Mouse (Mus musculus) CH12.LX (cell line): ENCODE results near the gene B3gntl1. TPM values are rescaled to one million over a fixed set of nuclear protein-coding genes. Genes with fewer than 3 reads are reported as not detected.

Experiments used
- DNase-seq: peaks from one replicate; pipeline ENCODE4 v3.0.0-alpha.2; 2013; ENCODE audit errors: extremely low read depth
- H3K27ac ChIP-seq: 2 replicates; pipeline ENCODE4 v1.5.1; 2012; ENCODE audit warnings: low read depth, mild to moderate bottlenecking, control low read depth, moderate library complexity; ENCODE audit not compliant: insufficient read depth
- H3K27me3 ChIP-seq: replicated peaks from 2 replicates; pipeline ENCODE3; 2012; ENCODE audit warnings: inconsistent platforms
- H3K36me3 ChIP-seq, 2 experiments: replicated peaks in 1 of 2; 2 replicates each; pipeline versions ENCODE3 to v1.6.1; 2012; ENCODE audit warnings: inconsistent platforms in 1 of 2, low read length in 1 of 2, mild to moderate bottlenecking in 1 of 2, mixed read lengths in 1 of 2, moderate library complexity in 1 of 2; ENCODE audit not compliant: control insufficient read depth in 1 of 2, insufficient read depth in 1 of 2
- H3K4me1 ChIP-seq, 2 experiments: 2 replicates each; pipeline ENCODE4 v1.6.1; 2012; ENCODE audit warnings: inconsistent platforms in 1 of 2, moderate library complexity in 1 of 2; ENCODE audit not compliant: insufficient read depth in 2 of 2, control insufficient read depth in 1 of 2
- H3K4me2 ChIP-seq: 2 replicates; pipeline ENCODE4 v1.6.1; 2012; ENCODE audit warnings: low read depth, mild to moderate bottlenecking, control low read depth; ENCODE audit not compliant: poor library complexity, insufficient read depth, severe bottlenecking
- H3K4me3 ChIP-seq, 3 experiments: fragments of 150-350 bp in 1 of 3; sonication (generic) in 1 of 3; replicated peaks in 1 of 3; 2 replicates each; pipeline versions ENCODE3 to v1.5.1; 2011 to 2012; ENCODE audit warnings: low read depth in 2 of 3, low read length in 2 of 3, mild to moderate bottlenecking in 2 of 3, moderate library complexity in 2 of 3, control low read depth in 1 of 3, improper control_type of control experiment in 1 of 3, inconsistent platforms in 1 of 3, mixed read lengths in 1 of 3; ENCODE audit not compliant: poor library complexity in 1 of 3
- H3K79me2 ChIP-seq: replicated peaks from 2 replicates; pipeline ENCODE4 v1.6.1; 2012; ENCODE audit warnings: mild to moderate bottlenecking, moderate library complexity; ENCODE audit not compliant: control insufficient read depth, poor library complexity, insufficient read depth, severe bottlenecking; ENCODE audit errors: extremely low read depth
- H3K9ac ChIP-seq: 2 replicates; pipeline ENCODE4 v1.6.1; 2012; ENCODE audit warnings: low read depth, mild to moderate bottlenecking, control low read depth, moderate library complexity; ENCODE audit not compliant: insufficient read depth
- H3K9me3 ChIP-seq: replicated peaks from 2 replicates; pipeline ENCODE3; 2012; ENCODE audit warnings: low read length, inconsistent platforms, mixed read lengths
- CHD2 ChIP-seq: IDR thresholded peaks from 2 replicates; pipeline ENCODE4 v1.6.1; 2011; ENCODE audit warnings: low read length, improper control_type of control experiment
- CTCF ChIP-seq, 2 experiments: IDR thresholded peaks in 1 of 2; conservative IDR thresholded peaks in 1 of 2; 2 replicates each; pipeline ENCODE4 v1.5.1; 2011 to 2012; ENCODE audit warnings: low read depth in 2 of 2, low read length in 2 of 2, improper control_type of control experiment in 1 of 2, inconsistent platforms in 1 of 2, mild to moderate bottlenecking in 1 of 2, moderate library complexity in 1 of 2
- ELF1 ChIP-seq: IDR thresholded peaks from 2 replicates; pipeline ENCODE4 v1.6.1; 2014; ENCODE audit warnings: low read depth, mild to moderate bottlenecking, inconsistent platforms, low read length, improper control_type of control experiment
- EP300 ChIP-seq: IDR thresholded peaks from 2 replicates; pipeline ENCODE4 v1.6.1; 2011; ENCODE audit warnings: low read length, improper control_type of control experiment
- JUN ChIP-seq: IDR thresholded peaks from 2 replicates; pipeline ENCODE4 v1.6.1; 2011; ENCODE audit warnings: low read depth, mild to moderate bottlenecking, low read length, improper control_type of control experiment, moderate library complexity; ENCODE audit not compliant: insufficient read depth
- KAT2A ChIP-seq: IDR thresholded peaks from 2 replicates; pipeline ENCODE4 v1.6.1; 2012; ENCODE audit warnings: low read length, improper control_type of control experiment, inconsistent platforms; ENCODE audit not compliant: insufficient replicate concordance
- MAFK ChIP-seq: IDR thresholded peaks from 2 replicates; pipeline ENCODE4 v1.6.1; 2011; ENCODE audit warnings: low read length, improper control_type of control experiment; ENCODE audit not compliant: insufficient replicate concordance
- MAX ChIP-seq: IDR thresholded peaks from 2 replicates; pipeline ENCODE4 v1.6.1; 2011; ENCODE audit warnings: low read length, improper control_type of control experiment
- MEF2A ChIP-seq: IDR thresholded peaks from 2 replicates; pipeline ENCODE4 v1.6.1; 2014; ENCODE audit warnings: low read depth, mild to moderate bottlenecking, inconsistent platforms, low read length, improper control_type of control experiment, borderline replicate concordance
- MXI1 ChIP-seq: IDR thresholded peaks from 2 replicates; pipeline ENCODE4 v1.6.1; 2011; ENCODE audit warnings: mild to moderate bottlenecking, low read depth, low read length, improper control_type of control experiment
- NELFE ChIP-seq: IDR thresholded peaks from 2 replicates; pipeline ENCODE4 v1.6.1; 2011; ENCODE audit warnings: low read depth, low read length, improper control_type of control experiment
- NRF1 ChIP-seq: IDR thresholded peaks from 2 replicates; pipeline ENCODE4 v1.6.1; 2014; ENCODE audit warnings: low read depth, mild to moderate bottlenecking, inconsistent platforms, low read length, improper control_type of control experiment, moderate library complexity
- POLR2A ChIP-seq: IDR thresholded peaks from 2 replicates; pipeline ENCODE4 v1.6.1; 2011; ENCODE audit warnings: low read depth, mild to moderate bottlenecking, improper control_type of control experiment, low read length
- POLR2AphosphoS2 ChIP-seq: IDR thresholded peaks from 2 replicates; pipeline ENCODE4 v1.6.1; 2011; ENCODE audit warnings: low read depth, low read length, improper control_type of control experiment
- RCOR1 ChIP-seq: conservative IDR thresholded peaks from 2 replicates; pipeline ENCODE4 v1.6.1; 2012; ENCODE audit warnings: low read depth, mild to moderate bottlenecking, inconsistent platforms, low read length, improper control_type of control experiment
- SIN3A ChIP-seq: IDR thresholded peaks from 2 replicates; pipeline ENCODE4 v1.6.1; 2012; ENCODE audit warnings: low read length, improper control_type of control experiment, inconsistent platforms
- SMC3 ChIP-seq: IDR thresholded peaks from 2 replicates; pipeline ENCODE4 v1.6.1; 2011; ENCODE audit warnings: low read depth, low read length, improper control_type of control experiment
- TCF12 ChIP-seq: IDR thresholded peaks from 2 replicates; pipeline ENCODE4 v1.6.1; 2014; ENCODE audit warnings: low read depth, mild to moderate bottlenecking, inconsistent platforms, low read length, improper control_type of control experiment
- USF2 ChIP-seq: conservative IDR thresholded peaks from 2 replicates; pipeline ENCODE4 v1.6.1; 2011; ENCODE audit warnings: low read depth, low read length, improper control_type of control experiment
- ZMIZ1 ChIP-seq: IDR thresholded peaks from 2 replicates; pipeline ENCODE4 v1.6.1; 2012; ENCODE audit warnings: low read depth, mild to moderate bottlenecking, inconsistent platforms, low read length, improper control_type of control experiment
- dilution Hi-C: fragments of 300-500 bp; cut with MboI; formaldehyde crosslinking; loops from 2 replicates; pipeline ENCODE4 v1.14.3; 2020; ENCODE audit warnings: low sequenced_read_pairs; ENCODE audit not compliant: extremely low pct_unique_long_range_greater_than_20kb, extremely low pct_ligation_motif_present
- in situ Hi-C: fragments of 300-500 bp; cut with MboI; formaldehyde crosslinking; loops from 3 replicates; pipeline ENCODE4 v1.14.3; 2019; ENCODE audit warnings: low sequenced_read_pairs, low pct_ligation_motif_present, low pct_unique_long_range_greater_than_20kb, mixed read lengths
- polyA plus RNA-seq: library from polyadenylated mRNA; unstranded; fragments of >175 nt; gene quantifications from 2 replicates; pipeline ENCODE4 v1.2.1, GENCODE M21; 2012; ENCODE audit warnings: low read depth; ENCODE audit not compliant: insufficient read length
- total RNA-seq, 2 experiments: library from RNA; depleted of rRNA; stranded (reverse); fragments of 300-350 nt in 1 of 2; fragments of >200 nt in 1 of 2; gene quantifications; 2 replicates each; pipeline ENCODE4 v1.2.3; 2012 to 2014

Gene B3gntl1
- total and polyA plus RNA-seq, 3 experiments, result 7.3 to 10.3 (median 8.7) TPM

DNA sequence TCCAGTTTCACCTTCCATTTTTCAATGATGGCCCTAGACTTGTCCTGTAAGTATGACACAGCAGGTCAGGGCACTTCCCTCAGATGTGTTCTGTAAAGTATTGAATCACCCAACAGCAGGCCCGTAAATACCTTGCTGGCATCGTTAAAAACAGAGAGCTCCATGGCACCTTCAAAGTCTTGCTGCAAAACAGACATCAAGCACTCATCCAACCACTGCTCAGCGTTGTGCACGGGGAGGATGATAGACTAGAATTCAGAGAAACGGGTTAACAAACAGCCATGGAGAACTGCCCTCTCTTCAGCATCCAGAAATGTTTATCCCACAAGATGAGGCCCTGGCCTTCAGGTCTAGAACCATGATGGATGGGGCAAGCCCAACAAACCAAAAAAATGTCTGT lies 2.0 kb downstream of the B3gntl1 start:
- TF ChIP-seq USF2, result no peak
- no peak for TF ChIP-seq MAFK
- no peak for TF ChIP-seq MEF2A
- TF ChIP-seq SIN3A, result no peak
- TF ChIP-seq JUN, result no peak
- TF ChIP-seq RCOR1, result no peak
- TF ChIP-seq MXI1, result no peak
- TF ChIP-seq MAX, result no peak
- no peak for TF ChIP-seq TCF12
- no peak for TF ChIP-seq NELFE
- no peak for TF ChIP-seq ELF1
- no peak for TF ChIP-seq POLR2A
- no peak for TF ChIP-seq CHD2
- no peak for TF ChIP-seq SMC3
- dilution Hi-C loops, result no loop called here

GRCm38 (mm10) chr11:121668776-121669175 lies 4.2 kb downstream of the B3gntl1 start:
- peaks cover 3 to 23% of the 10 kb centered on the region in 2 experiments; a peak in 3 of 4 replicates for H3K4me1 ChIP-seq
- no peak overlapping the region for H3K9ac ChIP-seq
- no peak overlapping the region for H3K4me2 ChIP-seq
- no peak for DNase-seq
- no peak overlapping the region for H3K4me3 ChIP-seq
- no peak overlapping the region for H3K27ac ChIP-seq
- peaks cover 24 to 51% of the 10 kb centered on the region in 2 experiments for H3K36me3 ChIP-seq
- no peaks in the 10 kb centered on the region for H3K27me3 ChIP-seq
- no peaks in the 10 kb centered on the region for H3K79me2 ChIP-seq
- in situ Hi-C loops (no loop called here), dilution Hi-C loops (no loop called here)
- no peaks in the 10 kb centered on the region for H3K9me3 ChIP-seq
- TF ChIP-seq KAT2A (no peak), USF2 (no peak), CTCF (conservative IDR thresholded peaks at IDR 0.05 in 1 of 2, IDR thresholded peaks at IDR 0.05 in 1 of 2; ENCODE audit: low read depth in 2 of 2, low read length in 2 of 2) (no peak), ZMIZ1 (no peak), POLR2AphosphoS2 (no peak), EP300 (no peak), NRF1 (no peak), NELFE (no peak)

More for the DNA sequence above, 2.0 kb downstream of the B3gntl1 start:
- H3K4me1 ChIP-seq, result peaks cover 3 to 28% of the 10 kb centered on the region in 2 experiments; a peak in 3 of 4 replicates
- peaks cover 2% of the 10 kb centered on the region for H3K9me3 ChIP-seq
- in situ Hi-C loops, result no loop called here
- peaks cover 17 to 34% of the 10 kb centered on the region in 2 experiments for H3K36me3 ChIP-seq
- no peak overlapping the region for H3K9ac ChIP-seq
- H3K79me2 ChIP-seq, result no peaks in the 10 kb centered on the region
- no peak for DNase-seq
- no peaks in the 10 kb centered on the region for H3K27me3 ChIP-seq
- no peak overlapping the region for H3K27ac ChIP-seq
- no peak overlapping the region for H3K4me3 ChIP-seq
- H3K4me2 ChIP-seq, result no peak overlapping the region
